Mouse (Mus musculus): ENCODE measurements around the gene Wif1. TPM values are rescaled to one million over a fixed set of nuclear protein-coding genes. Genes with fewer than 3 reads are reported as not detected.

Wif1 gene
- total RNA-seq, 2 experiments from 2014 or later = 2.4 to 2.6 TPM

Other genes with a start within 250 kb of the Wif1 start
- gene Msrb3, start 134.9 kb upstream of the Wif1 start, total RNA-seq (2021) = 1 to 10 TPM; 5.2 to 6.8 TPM
- 10 to 100 TPM; 35.9 to 36.1 TPM for gene Lemd3, start 54.6 kb upstream of the Wif1 start, total RNA-seq (2021)